Mouse (Mus musculus): ENCODE measurements at regions not wholly inside any gene's neighbourhood (a gene's known extent, or its start where the extent isn't known, plus 50 kb on each side); places are given as distances from the start of the nearest gene placed in this dataset.
A peak's percentile ranks its signal among the peaks of the same experiment; 100 is the strongest.

DNA sequence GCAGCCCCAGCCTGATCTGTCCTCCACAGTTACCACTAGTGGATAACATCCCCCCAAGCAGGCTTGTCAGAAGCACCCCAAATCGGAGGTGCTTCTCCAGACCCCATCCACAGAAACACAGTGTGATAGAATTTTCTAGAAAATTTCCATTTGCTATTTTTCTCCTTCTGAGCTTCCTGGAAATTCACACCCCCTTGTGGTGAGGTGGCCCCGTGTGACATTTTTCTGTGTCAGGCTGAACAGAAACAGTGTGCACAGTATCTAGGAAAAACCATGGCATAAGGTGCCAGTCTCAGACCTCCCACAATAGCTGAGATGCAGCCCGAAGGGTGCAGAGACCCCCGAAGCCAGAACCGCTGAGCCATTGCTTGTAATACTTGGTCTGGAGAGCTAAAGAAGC, 155.3 kb upstream of the Mvb12b start:
- DNase-seq (ENCODE audit: low spot score in 2 of 2) = no peak

DNA sequence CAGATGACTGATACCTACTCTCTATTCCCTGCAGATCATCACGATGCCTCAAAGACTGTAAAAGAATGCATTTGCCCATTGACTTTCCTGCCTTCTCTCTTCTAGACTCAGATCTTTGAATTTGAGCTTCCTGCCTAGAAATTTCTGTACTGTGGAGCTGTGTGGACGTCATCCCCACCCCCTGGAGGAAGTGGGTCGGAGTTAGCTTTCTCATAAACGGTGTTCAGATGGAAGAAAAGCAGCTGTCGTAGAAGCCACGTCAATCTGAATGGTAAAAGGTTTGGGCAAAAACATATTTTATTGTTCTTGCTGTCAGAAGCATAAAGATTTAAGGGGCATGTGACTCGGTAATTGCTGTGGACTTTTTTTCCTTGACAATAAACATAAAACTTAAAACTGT, 154.6 kb upstream of the Mvb12b start:
- no peak for DNase-seq (ENCODE audit: low spot score in 2 of 2)

GRCm38 (mm10) chr2:34038982-34039381, 151.2 kb upstream of the Mvb12b start:
- DNase-seq (ENCODE audit: low spot score in 2 of 2) = no peak

DNA sequence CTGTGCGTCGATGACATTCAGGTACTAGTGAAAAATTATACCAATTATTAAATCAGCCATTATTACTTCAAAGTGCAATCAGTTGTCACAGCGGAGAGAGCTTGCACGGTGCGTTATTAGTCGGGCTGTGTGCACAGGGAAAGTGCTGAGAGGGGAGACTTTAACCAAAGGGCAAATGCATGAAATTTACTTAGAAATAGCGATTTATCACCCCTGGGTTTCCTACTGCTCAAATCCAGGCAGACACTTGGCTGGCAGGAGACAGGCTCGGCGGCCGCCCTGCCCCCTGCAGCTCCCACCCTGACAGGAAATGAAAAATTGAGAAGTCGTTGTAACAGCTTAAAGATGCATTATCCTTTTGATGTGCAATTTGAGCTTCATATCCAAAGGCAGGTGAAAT, 145.5 kb upstream of the Mvb12b start:
- DNase-seq (ENCODE audit: low spot score in 2 of 2) = no peak

GRCm38 (mm10) chr2:34031421-34031820, 143.7 kb upstream of the Mvb12b start:
- DNase-seq (ENCODE audit: low spot score in 2 of 2) = no peak

GRCm38 (mm10) chr2:34031001-34031412, 143.3 kb upstream of the Mvb12b start:
- DNase-seq (ENCODE audit: low spot score in 2 of 2) = no peak

- DNase-seq (ENCODE audit: low spot score in 2 of 2) = no peak
Measured at GRCm38 (mm10) chr2:34027445-34027844, 139.7 kb upstream of the Mvb12b start.

- no peak for DNase-seq (ENCODE audit: low spot score in 2 of 2)
Measured at GRCm38 (mm10) chr2:34026566-34027360, 139.0 kb upstream of the Mvb12b start.

GRCm38 (mm10) chr2:34025715-34026360, 138.1 kb upstream of the Mvb12b start:
- peak; percentile 24 to 54 for DNase-seq (ENCODE audit: low spot score in 2 of 2)

DNA sequence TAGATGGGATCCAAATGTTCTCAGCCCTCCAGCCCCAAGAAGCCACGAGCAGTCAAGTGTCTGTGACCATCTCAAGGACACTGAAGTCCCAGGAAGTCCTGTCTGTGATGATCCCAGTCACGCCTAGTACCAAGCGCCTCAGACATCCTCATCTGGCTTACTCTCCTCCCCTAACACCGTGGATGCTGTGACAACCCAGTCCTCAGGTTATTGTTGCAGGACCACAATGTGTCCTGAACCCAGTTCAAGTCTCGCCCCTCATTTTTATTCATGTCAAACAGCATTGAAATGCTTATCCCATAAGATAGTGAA, 129.4 kb upstream of the Mvb12b start:
- DNase-seq (ENCODE audit: low spot score in 2 of 2) = no peak

DNA sequence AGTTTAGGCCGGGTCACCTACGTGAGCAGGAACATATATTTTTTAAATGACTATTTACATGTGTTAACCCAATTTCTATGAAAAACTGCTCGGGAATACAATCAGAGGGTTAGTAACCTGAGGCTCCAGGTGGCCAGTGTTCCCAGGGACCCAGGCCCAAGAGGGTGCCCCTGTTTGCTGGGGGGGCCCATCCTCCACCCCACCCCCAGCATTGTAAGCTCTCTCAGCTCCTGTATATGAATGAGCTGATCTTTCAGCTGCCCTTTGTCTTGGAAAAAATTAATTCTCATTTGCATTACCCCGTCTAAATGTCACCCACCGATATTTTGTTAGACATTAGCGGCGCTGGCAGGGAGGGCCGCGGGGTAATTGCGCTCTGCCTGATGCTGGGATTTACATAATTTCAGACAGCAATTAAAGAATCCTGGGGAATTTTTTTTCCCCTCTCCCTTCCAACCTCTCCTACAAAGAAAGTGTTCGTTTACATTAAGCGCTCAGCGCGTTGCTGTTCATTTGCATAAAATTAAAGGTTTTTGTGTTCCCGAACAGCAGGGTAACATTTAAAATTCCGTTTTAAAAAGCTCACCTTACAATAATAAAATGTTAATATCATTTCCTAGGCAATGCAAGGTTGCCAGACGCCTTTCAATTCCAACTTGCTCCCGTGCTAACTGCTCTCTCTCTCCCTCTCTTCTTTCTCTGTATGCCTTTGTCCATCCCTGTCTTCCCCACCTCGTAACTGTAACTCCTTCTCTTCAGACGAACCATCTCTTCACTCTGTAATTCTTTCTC, 128.8 kb upstream of the Mvb12b start:
- no peak for DNase-seq (ENCODE audit: low spot score in 2 of 2)

DNA sequence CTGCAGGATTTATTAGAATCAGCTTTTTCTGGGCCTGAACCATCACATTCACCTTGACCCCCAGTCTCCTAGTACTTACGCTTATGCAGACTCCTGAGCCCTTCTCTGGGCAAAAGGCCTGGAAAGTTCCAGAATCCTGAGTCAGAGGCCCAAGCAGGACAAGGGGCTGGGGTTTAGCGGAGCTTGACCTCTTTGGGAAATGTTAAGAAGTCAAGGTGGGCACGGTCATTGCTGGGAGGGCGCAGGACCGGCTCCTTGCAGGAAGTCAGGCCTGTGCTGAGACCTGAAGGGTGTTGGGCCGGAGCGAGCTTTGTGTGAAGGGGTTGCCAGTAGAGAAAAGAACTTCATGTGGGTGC, 127.9 kb upstream of the Mvb12b start:
- DNase-seq (ENCODE audit: low spot score in 2 of 2) = no peak

- DNase-seq (ENCODE audit: low spot score in 2 of 2) = no peak
Measured at GRCm38 (mm10) chr2:34014868-34015639, 127.3 kb upstream of the Mvb12b start.

DNA sequence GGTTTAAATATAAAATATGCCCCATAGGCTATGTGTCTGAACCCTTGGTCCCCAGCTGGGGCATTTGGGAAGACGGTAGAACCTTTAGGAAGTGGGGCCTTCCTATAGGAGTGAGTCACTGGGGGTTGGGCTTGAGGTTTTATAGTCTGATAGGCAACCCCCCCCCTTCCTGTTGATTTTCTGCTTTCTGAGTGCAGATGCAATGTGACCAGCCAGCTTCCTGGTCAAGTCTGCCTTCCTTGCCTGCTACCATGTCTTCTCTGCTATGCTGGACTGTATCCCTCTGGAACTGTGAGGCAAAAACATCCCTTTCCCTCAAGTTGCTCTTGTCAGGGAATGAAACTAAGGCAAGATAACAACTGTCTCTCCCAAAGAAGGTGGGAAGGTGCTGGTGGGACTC, 122.4 kb upstream of the Mvb12b start:
- DNase-seq (ENCODE audit: low spot score in 2 of 2) = no peak

- no peak for DNase-seq (ENCODE audit: low spot score in 2 of 2)
Measured at GRCm38 (mm10) chr2:34007916-34008315, 120.2 kb upstream of the Mvb12b start.

GRCm38 (mm10) chr2:33997106-33997505, 109.4 kb upstream of the Mvb12b start:
- DNase-seq (ENCODE audit: low spot score in 2 of 2) = no peak

GRCm38 (mm10) chr2:33996331-33996730, 108.6 kb upstream of the Mvb12b start:
- no peak for DNase-seq (ENCODE audit: low spot score in 2 of 2)

DNA sequence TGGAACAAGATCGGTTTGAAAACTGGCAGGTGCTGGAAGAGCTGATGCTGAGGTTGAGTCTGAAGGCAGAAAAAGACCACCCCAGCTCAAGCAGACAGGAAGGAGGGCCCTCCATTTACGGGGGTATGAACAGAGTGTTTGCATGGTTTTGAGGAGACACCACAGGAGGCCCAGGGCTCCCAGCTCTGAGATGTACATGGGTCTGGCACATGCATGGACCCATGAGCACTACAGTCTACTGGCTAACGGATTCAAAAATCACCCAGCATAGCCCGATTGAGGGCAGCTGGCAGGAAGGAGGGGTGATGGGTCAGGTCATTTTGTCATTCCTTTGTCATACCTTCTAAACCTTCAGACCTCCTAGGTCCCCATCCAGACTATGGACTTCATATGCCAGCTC, 103.6 kb upstream of the Mvb12b start:
- no peak for DNase-seq (ENCODE audit: low spot score in 2 of 2)

GRCm38 (mm10) chr2:33990711-33991110, 103.0 kb upstream of the Mvb12b start:
- DNase-seq (ENCODE audit: low spot score in 2 of 2) = no peak

DNA sequence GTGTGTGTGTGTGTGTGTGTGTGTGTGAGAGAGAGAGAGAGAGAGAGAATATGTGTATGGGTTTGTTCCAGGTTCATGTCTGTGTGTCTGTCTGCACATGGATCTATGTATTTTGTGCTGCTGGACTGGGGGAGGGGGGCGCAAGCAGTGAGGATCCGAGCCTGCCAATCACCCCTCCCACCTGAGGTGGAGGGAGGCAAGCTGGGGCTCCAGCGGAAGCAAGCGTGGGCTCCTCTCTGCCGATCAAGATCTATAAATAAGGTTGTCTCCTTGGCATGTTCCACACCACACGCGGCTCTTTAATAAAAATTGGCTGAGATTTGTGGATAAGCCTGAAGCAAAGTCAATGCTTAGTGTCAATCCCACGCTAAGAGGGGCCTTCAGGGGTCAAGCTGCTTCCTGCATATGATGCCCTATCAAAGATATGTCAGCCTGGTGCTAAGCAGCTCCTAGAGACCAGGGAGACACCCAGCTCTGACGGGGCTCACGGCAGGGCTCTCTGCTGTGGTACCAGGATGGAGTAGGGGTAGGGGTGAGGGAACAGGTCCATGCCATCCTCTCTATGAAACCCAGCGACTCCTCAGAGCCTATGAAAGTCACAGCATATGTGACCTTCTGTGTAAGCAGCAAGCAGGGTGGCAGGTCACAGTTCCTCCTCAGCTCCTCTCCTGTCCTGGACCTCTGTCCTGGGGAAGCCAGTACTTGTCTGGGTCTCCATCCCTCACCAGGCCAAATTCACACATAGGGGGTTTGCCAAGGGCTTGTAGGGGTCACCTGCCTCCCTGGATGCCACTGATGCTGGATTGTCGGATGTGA, 102.0 kb upstream of the Mvb12b start:
- DNase-seq (ENCODE audit: low spot score in 2 of 2) = no peak

GRCm38 (mm10) chr2:33986420-33986819, 98.7 kb upstream of the Mvb12b start:
- DNase-seq (ENCODE audit: low spot score in 2 of 2) = peak; percentile 38 to 39
